Mouse (Mus musculus) gastrocnemius, adult 18-20 months (tissue): ENCODE measurements at regions not wholly inside any gene's neighbourhood (a gene's known extent, or its start where the extent isn't known, plus 50 kb on each side); places are given as distances from the start of the nearest gene placed in this dataset.

Source experiments
- DNase-seq: peaks from one replicate; pipeline ENCODE4 v3.0.0; 2021; ENCODE audit warnings: low spot score

GRCm38 (mm10) chr3:50887002-50887401 is 337.2 kb upstream of the Noct start:
- DNase-seq, result no peak

GRCm38 (mm10) chr3:50888571-50889210 is 335.6 kb upstream of the Noct start:
- DNase-seq, result no peak

- DNase-seq, result no peak
Observed at GRCm38 (mm10) chr3:50890537-50890936, 333.7 kb upstream of the Noct start.

- no peak for DNase-seq
Observed at GRCm38 (mm10) chr3:50898179-50898578, 326.1 kb upstream of the Noct start.

GRCm38 (mm10) chr3:50899830-50900350 is 324.4 kb upstream of the Noct start:
- no peak for DNase-seq

- DNase-seq, result no peak
Observed at GRCm38 (mm10) chr3:50900566-50900965, 323.7 kb upstream of the Noct start.

- DNase-seq, result no peak
Observed at GRCm38 (mm10) chr3:50901321-50901720, 322.9 kb upstream of the Noct start.

- DNase-seq, result no peak
Observed at GRCm38 (mm10) chr3:50902933-50903332, 321.3 kb upstream of the Noct start.

- no peak for DNase-seq
Observed at GRCm38 (mm10) chr3:50904716-50905116, 319.5 kb upstream of the Noct start.

GRCm38 (mm10) chr3:50905274-50905992 is 318.8 kb upstream of the Noct start:
- no peak for DNase-seq

- peak; percentile 90 for DNase-seq
Observed at GRCm38 (mm10) chr3:50905993-50906831, 318.0 kb upstream of the Noct start.

GRCm38 (mm10) chr3:50912980-50913518 is 311.2 kb upstream of the Noct start:
- no peak for DNase-seq

- no peak for DNase-seq
Observed at GRCm38 (mm10) chr3:50914866-50915365, 309.3 kb upstream of the Noct start.

GRCm38 (mm10) chr3:50916305-50916854 is 307.9 kb upstream of the Noct start:
- DNase-seq, result no peak

GRCm38 (mm10) chr3:50922347-50922746 is 301.9 kb upstream of the Noct start:
- DNase-seq, result no peak

GRCm38 (mm10) chr3:50922832-50923231 is 301.4 kb upstream of the Noct start:
- DNase-seq, result no peak

- no peak for DNase-seq
Observed at GRCm38 (mm10) chr3:50923327-50923726, 300.9 kb upstream of the Noct start.

- DNase-seq, result no peak
Observed at GRCm38 (mm10) chr3:50927318-50927717, 296.9 kb upstream of the Noct start.

- DNase-seq, result no peak
Observed at GRCm38 (mm10) chr3:50929013-50929412, 295.2 kb upstream of the Noct start.

GRCm38 (mm10) chr3:50932397-50933089 is 291.7 kb upstream of the Noct start:
- DNase-seq, result no peak

GRCm38 (mm10) chr3:50933090-50933443 is 291.2 kb upstream of the Noct start:
- no peak for DNase-seq
